Mouse (Mus musculus) right cerebral cortex, postnatal 36 days (tissue): ENCODE measurements around the gene Jag2.

Experiments
- DNase-seq, 2 experiments: peaks; one replicate each; pipeline ENCODE4 v3.0.0; 2022; ENCODE audit warnings: low spot score in 2 of 2, mixed read lengths in 1 of 2

Jag2 gene

GRCm38 (mm10) chr12:112941156-112941775, 11.7 kb upstream of the Jag2 start:
- no peak for DNase-seq

- no peak for DNase-seq
Observed at GRCm38 (mm10) chr12:112940710-112941109, 11.1 kb upstream of the Jag2 start.

- DNase-seq: no peak
Observed at GRCm38 (mm10) chr12:112940238-112940637, 10.7 kb upstream of the Jag2 start.

GRCm38 (mm10) chr12:112938873-112939565, 9.4 kb upstream of the Jag2 start:
- DNase-seq: no peak

- no peak for DNase-seq
Observed at GRCm38 (mm10) chr12:112938366-112938765, 8.8 kb upstream of the Jag2 start.

- no peak for DNase-seq
Observed at GRCm38 (mm10) chr12:112937906-112938305, 8.3 kb upstream of the Jag2 start.

- DNase-seq: no peak
Observed at GRCm38 (mm10) chr12:112932647-112933046, 3.1 kb upstream of the Jag2 start.

- peak; percentile 65 to 67 for DNase-seq
Observed at GRCm38 (mm10) chr12:112928401-112929241, 955 bp downstream of the Jag2 start.

- DNase-seq: no peak
Observed at GRCm38 (mm10) chr12:112927265-112927664, 2.3 kb downstream of the Jag2 start.

GRCm38 (mm10) chr12:112925950-112926349, 3.6 kb downstream of the Jag2 start:
- DNase-seq: no peak

GRCm38 (mm10) chr12:112922541-112922940, 7.0 kb downstream of the Jag2 start:
- DNase-seq: no peak

- no peak for DNase-seq
Observed at GRCm38 (mm10) chr12:112921518-112921917, 8.1 kb downstream of the Jag2 start.

GRCm38 (mm10) chr12:112917906-112918305, 11.7 kb downstream of the Jag2 start:
- DNase-seq: no peak

GRCm38 (mm10) chr12:112917486-112917885, 12.1 kb downstream of the Jag2 start:
- DNase-seq: no peak

- DNase-seq: no peak
Observed at GRCm38 (mm10) chr12:112916698-112917400, 12.7 kb downstream of the Jag2 start.

GRCm38 (mm10) chr12:112915587-112915986, 14.0 kb downstream of the Jag2 start:
- no peak for DNase-seq

GRCm38 (mm10) chr12:112914527-112914926, 15.0 kb downstream of the Jag2 start:
- no peak for DNase-seq

GRCm38 (mm10) chr12:112912951-112913745, 16.4 kb downstream of the Jag2 start:
- DNase-seq: no peak

- no peak for DNase-seq
Observed at GRCm38 (mm10) chr12:112911701-112912100, 17.9 kb downstream of the Jag2 start.

GRCm38 (mm10) chr12:112908991-112909390, 20.6 kb downstream of the Jag2 start:
- DNase-seq: no peak

GRCm38 (mm10) chr12:112905001-112905400, 24.6 kb downstream of the Jag2 start:
- DNase-seq: no peak
